Mouse (Mus musculus): ENCODE results near the gene Inpp5a.

DNA sequence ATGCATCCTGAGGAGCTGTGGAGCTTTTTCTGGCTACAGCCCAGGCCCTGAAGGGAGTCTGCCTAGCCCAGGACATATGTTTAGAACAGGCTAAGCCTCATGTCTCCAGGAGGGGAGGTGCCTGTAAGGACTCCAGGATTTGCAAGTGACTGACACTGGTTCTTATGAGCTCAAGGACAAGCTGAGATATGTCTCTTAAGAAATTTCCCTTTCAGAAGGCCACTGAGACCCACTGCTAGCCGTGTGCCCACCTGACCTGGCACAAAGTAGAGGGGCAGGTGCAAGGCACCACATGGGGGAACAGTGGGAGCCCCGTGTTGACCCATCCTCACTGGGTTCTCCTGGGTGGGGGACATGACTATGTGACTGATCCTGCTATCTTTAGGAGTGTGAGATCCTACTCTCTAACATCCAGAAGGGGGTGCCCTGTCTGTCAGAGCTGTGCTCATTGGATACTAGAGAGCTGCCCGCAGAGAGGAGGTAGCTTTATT, 100.9 kb downstream of the Inpp5a start:
- no peak for TF ChIP-seq EP300 (IDR thresholded peaks at IDR 0.05; ENCODE audit: low read depth)
- no peak for TF ChIP-seq CTCF (IDR thresholded peaks at IDR 0.05; ENCODE audit: low read depth)

Measured in heart, postnatal 0 days (tissue).